Mouse (Mus musculus): Measurements from ENCODE around the gene Col6a6. TPM values are rescaled to one million over a fixed set of nuclear protein-coding genes. Genes with fewer than 3 reads are reported as not detected.

Gene Col6a6
- polyA plus RNA-seq, 1 experiment from 2014 or later = 0.15 TPM

DNA sequence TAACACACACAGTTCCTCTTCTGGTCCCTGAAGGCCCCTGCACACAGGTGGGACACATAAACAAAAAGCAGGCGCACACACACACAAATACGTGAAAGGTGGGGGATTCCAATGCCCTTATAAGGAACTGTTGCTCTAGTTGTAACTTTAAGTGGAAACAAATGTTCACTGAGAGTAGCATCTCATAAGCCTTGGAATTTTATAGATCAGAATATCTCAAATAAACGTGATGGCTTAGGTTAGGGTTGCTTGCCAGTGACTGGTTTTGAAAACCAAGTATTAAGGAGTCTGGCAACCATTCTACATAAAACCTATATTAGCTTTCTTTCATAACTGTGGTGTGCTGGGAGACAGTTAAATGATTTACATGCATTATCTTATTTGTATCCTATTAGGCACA lies 64.3 kb downstream of the Col6a6 start:
- ATAC-seq (replicated peaks) = no peak
- Histone ChIP-seq H3K9ac (no peak overlapping the region), H3K4me2 (no peak overlapping the region), H3K36me3 (replicated peaks) (no peaks in the 10 kb centered on the region), H3K4me3 (no peak overlapping the region), H3K4me1 (no peaks in the 10 kb centered on the region), H3K27me3 (replicated peaks) (no peaks in the 10 kb centered on the region), H3K9me3 (no peaks in the 10 kb centered on the region), H3K27ac (no peak overlapping the region)
- 86% methylated on average over 3 of the region's 3 CpGs for WGBS

DNA sequence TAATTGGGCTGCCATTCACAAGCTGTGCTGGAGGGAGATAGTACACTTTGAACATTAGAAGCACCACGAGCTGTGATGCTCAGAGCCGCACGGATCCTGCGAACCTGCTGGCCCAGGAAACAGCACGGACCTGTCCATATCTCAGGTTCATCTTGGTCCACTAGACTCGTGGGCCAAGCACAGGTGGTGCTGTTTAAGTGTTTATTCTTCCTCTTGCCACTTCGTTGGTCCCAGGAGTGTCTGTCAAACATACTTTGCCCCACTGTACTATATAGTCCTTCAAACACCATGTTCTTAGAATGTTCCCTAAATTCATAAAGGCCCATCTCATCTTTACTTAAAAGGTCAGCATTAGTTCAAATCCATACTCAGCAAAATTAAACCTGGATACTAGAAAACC lies 65.7 kb downstream of the Col6a6 start:
- Histone ChIP-seq H3K4me3 (no peak overlapping the region), H3K36me3 (replicated peaks) (no peaks in the 10 kb centered on the region), H3K27ac (no peak overlapping the region), H3K27me3 (replicated peaks) (no peaks in the 10 kb centered on the region), H3K4me1 (no peaks in the 10 kb centered on the region), H3K9me3 (no peaks in the 10 kb centered on the region), H3K9ac (no peak overlapping the region), H3K4me2 (no peak overlapping the region)
- 88% methylated on average over 7 of the region's 7 CpGs for WGBS
- no peak for ATAC-seq (replicated peaks)

DNA sequence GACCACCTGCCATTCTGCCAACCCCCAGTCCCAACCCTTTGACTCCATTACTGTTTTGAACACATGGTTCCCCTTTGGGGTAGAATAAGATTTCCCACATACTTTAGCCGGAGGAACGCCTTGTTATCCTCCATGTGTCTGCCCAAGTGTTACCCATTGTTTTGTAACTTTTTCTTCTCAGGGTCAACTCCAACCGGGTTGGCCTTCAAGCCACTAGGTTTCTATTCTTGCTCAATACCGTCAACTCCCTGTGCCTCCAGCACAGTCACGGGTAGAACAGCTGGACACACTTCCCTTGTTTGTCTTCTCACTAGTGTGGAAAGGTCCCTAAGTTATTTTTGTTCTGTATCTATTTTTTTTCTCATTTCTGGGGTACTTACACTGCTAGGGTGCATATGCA lies 69.1 kb downstream of the Col6a6 start:
- H3K9ac ChIP-seq = no peak overlapping the region
- no peak overlapping the region for H3K4me2 ChIP-seq
- no peak overlapping the region for H3K27ac ChIP-seq
- H3K9me3 ChIP-seq = no peaks in the 10 kb centered on the region
- H3K4me3 ChIP-seq = no peak overlapping the region
- no peak for ATAC-seq (replicated peaks)
- H3K4me1 ChIP-seq = no peaks in the 10 kb centered on the region
- no peaks in the 10 kb centered on the region for H3K27me3 ChIP-seq (replicated peaks)
- H3K36me3 ChIP-seq (replicated peaks) = no peaks in the 10 kb centered on the region
- 87% methylated on average over 5 of the region's 5 CpGs for WGBS

DNA sequence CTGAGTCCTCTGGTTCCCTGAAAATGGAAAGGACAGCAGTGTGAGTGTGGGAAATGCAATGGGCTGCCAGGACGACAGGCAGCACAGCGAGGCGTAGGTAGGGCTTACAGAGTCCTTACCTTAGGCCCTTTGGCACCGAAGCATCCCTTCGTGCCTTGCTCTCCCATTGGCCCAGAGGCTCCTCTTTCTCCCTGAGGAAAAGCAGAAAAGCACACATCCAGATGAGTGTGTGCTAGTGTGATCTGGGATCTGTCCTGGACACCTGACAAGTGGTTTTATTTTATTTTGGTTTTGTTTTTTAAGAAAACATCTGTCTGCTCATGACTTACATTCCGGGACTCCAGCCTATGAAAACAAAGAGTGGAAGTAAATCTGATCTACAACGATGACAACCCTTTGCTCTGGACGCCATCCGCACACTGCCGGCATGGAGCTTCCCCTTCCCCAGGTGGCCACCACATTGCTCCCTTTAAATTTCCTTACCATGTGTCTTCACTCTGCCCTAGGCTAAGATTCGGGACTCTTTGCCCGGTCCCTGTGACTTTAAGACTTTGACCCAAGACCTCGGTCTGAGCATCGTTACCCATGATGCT lies 69.7 kb downstream of the Col6a6 start:
- 88% methylated on average over 14 of the region's 14 CpGs for WGBS
- no peaks in the 10 kb centered on the region for H3K36me3 ChIP-seq (replicated peaks)
- no peaks in the 10 kb centered on the region for H3K9me3 ChIP-seq
- H3K9ac ChIP-seq = no peak overlapping the region
- no peak overlapping the region for H3K4me3 ChIP-seq
- ATAC-seq (replicated peaks) = no peak
- H3K27me3 ChIP-seq (replicated peaks) = no peaks in the 10 kb centered on the region
- H3K4me2 ChIP-seq = no peak overlapping the region
- H3K4me1 ChIP-seq = no peaks in the 10 kb centered on the region
- H3K27ac ChIP-seq = no peak overlapping the region

DNA sequence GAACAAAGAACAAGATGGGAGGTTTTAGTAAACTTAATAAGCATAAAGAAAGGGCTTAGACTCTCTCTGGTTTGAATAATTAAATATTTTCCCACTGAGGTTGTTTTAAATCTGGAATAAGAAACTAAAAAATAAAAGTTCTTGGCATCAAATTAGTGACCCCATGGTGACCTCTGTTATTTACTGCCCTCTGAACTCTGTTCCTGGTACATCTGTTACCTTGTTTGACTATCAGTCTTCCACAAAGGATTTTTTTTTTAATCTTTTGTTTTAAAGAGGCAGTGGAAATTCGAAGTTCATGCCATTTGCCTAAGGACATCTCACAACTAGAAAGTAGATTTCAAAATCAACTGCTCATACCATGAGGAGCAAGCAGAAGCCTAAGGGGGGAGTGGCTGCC lies 73.7 kb downstream of the Col6a6 start:
- H3K9me3 ChIP-seq = no peaks in the 10 kb centered on the region
- no peak overlapping the region for H3K9ac ChIP-seq
- H3K27me3 ChIP-seq (replicated peaks) = no peaks in the 10 kb centered on the region
- no peak overlapping the region for H3K4me3 ChIP-seq
- WGBS = 72% methylated on average over 1 of the region's 1 CpGs
- ATAC-seq (replicated peaks) = no peak
- H3K27ac ChIP-seq = no peak overlapping the region
- no peaks in the 10 kb centered on the region for H3K36me3 ChIP-seq (replicated peaks)
- no peaks in the 10 kb centered on the region for H3K4me1 ChIP-seq
- no peak overlapping the region for H3K4me2 ChIP-seq

DNA sequence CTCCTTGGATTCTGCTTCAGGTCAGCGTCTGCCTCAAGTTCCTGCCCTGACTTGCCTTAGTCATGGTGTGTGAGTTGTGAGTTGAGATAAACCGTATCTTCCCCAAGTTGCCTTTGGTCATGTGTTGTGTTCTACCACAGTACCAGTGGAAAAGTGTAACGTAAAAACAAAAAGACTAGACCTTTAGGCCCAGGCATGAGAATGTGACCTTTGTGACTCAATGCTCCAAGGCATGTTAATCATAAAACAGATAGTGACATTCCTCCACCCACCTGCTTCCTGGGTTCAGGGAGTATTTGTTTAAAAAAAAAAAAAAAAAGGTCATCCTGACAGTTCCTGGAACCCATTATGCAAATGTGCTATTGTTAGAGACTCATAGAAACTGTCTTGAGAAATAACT lies 82.1 kb downstream of the Col6a6 start:
- ATAC-seq (replicated peaks) = no peak
- Histone ChIP-seq H3K4me3 (no peak overlapping the region), H3K4me2 (no peak overlapping the region), H3K27ac (no peak overlapping the region), H3K36me3 (replicated peaks) (no peaks in the 10 kb centered on the region), H3K4me1 (no peaks in the 10 kb centered on the region), H3K27me3 (replicated peaks) (no peaks in the 10 kb centered on the region), H3K9ac (no peak overlapping the region), H3K9me3 (0 out of 2 replicates have a peak, but pooled peaks cover 2% of the 10 kb centered on the region)
- 87% methylated on average over 3 of the region's 3 CpGs for WGBS

DNA sequence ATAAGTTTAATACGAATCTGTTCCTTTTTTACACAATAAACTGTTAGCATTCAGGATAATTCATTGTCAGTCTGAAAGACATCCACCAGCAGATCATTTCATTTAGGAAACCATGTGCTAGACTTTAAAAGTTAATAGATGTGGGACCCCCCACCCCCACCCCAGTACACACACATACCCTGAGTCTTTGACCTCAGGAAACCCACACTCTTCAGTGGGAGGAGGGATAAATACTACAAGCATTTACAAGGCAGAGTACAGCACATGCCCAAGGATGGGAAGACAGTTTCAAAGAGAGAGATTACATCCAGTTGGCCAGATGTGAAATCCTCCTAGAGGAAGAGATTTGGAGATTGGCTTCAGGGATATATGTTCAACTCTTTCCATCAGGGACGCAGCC lies 87.5 kb downstream of the Col6a6 start:
- H3K4me2 ChIP-seq = no peak overlapping the region
- H3K36me3 ChIP-seq (replicated peaks) = no peaks in the 10 kb centered on the region
- no peaks in the 10 kb centered on the region for H3K9me3 ChIP-seq
- no peak overlapping the region for H3K4me3 ChIP-seq
- H3K27ac ChIP-seq = no peak overlapping the region
- H3K27me3 ChIP-seq (replicated peaks) = no peaks in the 10 kb centered on the region
- H3K9ac ChIP-seq = no peak overlapping the region
- WGBS = 88% methylated on average over 2 of the region's 2 CpGs
- H3K4me1 ChIP-seq = no peaks in the 10 kb centered on the region
- ATAC-seq (replicated peaks) = no peak

DNA sequence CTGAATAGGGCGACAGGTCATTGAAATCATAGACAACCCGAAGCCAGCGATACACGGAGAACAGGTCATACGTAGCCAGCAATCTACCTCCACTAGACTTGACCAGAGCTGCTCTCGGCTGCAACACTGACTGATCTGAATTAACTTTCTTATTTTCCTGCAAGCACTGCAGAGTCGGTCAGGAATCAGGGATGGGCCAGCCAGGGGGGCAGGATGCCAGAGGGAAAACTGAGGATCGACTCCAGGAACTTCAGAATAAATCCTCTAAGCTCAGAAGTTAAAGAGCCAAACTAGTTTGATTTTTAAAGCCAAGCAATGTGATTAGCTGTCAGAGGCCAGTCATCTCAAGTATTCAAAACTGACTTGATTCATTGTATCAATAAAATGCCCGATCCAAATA lies 88.5 kb downstream of the Col6a6 start:
- Histone ChIP-seq H3K27me3 (replicated peaks) (no peaks in the 10 kb centered on the region), H3K27ac (no peak overlapping the region), H3K9me3 (no peaks in the 10 kb centered on the region), H3K36me3 (replicated peaks) (no peaks in the 10 kb centered on the region), H3K4me2 (no peak overlapping the region), H3K9ac (no peak overlapping the region), H3K4me1 (no peaks in the 10 kb centered on the region), H3K4me3 (no peak overlapping the region)
- no peak for ATAC-seq (replicated peaks)
- 90% methylated on average over 9 of the region's 9 CpGs for WGBS

DNA sequence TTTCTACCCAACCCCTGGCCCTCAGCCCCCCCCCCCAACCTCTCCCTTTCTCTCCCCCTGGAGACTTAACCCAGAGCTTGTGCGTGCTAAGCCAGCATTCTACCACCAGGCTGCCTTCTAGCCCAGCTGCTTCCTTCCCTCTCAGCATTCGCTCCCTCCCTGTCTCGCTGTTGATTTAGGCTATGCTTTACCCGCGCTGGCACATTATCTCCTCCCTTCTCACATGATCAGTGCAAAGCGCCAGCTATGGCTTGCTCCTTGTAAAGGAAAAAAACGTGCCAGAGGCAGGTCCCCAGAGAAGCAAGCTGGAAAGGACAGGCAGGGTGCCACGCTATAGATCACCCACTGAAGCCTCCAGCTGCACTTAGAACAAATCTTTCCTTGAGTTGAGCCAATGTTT lies 90.5 kb downstream of the Col6a6 start:
- Histone ChIP-seq H3K27me3 (replicated peaks) (no peaks in the 10 kb centered on the region), H3K9ac (no peak overlapping the region), H3K9me3 (no peaks in the 10 kb centered on the region), H3K4me2 (no peak overlapping the region), H3K36me3 (replicated peaks) (no peaks in the 10 kb centered on the region), H3K4me1 (no peaks in the 10 kb centered on the region), H3K4me3 (no peak overlapping the region), H3K27ac (no peak overlapping the region)
- whole genome bisulfite sequencing = 32% methylated on average over 8 of the region's 8 CpGs
- ATAC-seq (replicated peaks) = no peak

DNA sequence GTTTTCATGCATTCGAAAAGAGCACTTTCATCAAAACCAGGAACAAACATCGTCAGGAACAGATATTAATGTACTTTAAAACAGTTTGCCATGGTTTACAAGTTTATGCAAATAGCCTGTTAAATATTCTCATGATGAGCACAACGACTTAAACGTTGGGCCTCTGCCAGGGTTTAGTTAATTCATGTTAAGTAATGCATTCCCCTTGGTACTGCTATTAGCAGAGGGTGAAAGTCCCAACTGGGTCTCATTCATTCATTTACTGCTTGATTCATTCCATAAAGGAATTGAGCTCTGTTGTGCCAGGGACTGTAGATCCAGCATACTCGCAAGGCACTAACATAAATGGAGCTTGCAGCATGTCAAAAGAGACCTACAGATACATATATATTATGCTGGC lies 92.8 kb downstream of the Col6a6 start:
- no peak overlapping the region for H3K9ac ChIP-seq
- no peaks in the 10 kb centered on the region for H3K27me3 ChIP-seq (replicated peaks)
- H3K9me3 ChIP-seq = no peaks in the 10 kb centered on the region
- H3K4me2 ChIP-seq = no peak overlapping the region
- H3K36me3 ChIP-seq (replicated peaks) = no peaks in the 10 kb centered on the region
- H3K27ac ChIP-seq = no peak overlapping the region
- no peak overlapping the region for H3K4me3 ChIP-seq
- ATAC-seq (replicated peaks) = no peak
- H3K4me1 ChIP-seq = no peaks in the 10 kb centered on the region
- WGBS = 62% methylated on average over 5 of the region's 5 CpGs

DNA sequence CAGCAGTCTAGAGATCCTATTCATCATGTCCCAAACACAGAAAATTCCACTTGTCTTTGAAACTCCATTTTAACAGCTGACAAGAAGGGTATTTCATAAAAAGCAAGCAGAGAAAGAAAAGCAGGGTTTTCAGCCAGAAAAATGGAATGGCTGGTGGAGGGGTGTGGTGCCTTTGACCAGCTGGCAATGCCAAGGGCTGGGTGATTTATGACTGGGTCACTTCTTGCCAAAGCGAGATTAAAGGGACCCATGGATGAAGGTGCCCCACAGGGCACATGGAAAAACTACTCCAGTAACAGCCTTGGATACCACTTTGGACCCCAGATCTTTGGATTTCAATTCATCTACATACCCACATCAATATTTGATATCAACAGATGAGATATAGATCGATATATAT lies 93.3 kb downstream of the Col6a6 start:
- WGBS = 78% methylated on average over 2 of the region's 2 CpGs
- no peak for ATAC-seq (replicated peaks)
- no peak overlapping the region for H3K9ac ChIP-seq
- H3K4me2 ChIP-seq = no peak overlapping the region
- no peaks in the 10 kb centered on the region for H3K9me3 ChIP-seq
- H3K27me3 ChIP-seq (replicated peaks) = no peaks in the 10 kb centered on the region
- H3K4me1 ChIP-seq = no peaks in the 10 kb centered on the region
- H3K4me3 ChIP-seq = no peak overlapping the region
- no peaks in the 10 kb centered on the region for H3K36me3 ChIP-seq (replicated peaks)
- no peak overlapping the region for H3K27ac ChIP-seq

DNA sequence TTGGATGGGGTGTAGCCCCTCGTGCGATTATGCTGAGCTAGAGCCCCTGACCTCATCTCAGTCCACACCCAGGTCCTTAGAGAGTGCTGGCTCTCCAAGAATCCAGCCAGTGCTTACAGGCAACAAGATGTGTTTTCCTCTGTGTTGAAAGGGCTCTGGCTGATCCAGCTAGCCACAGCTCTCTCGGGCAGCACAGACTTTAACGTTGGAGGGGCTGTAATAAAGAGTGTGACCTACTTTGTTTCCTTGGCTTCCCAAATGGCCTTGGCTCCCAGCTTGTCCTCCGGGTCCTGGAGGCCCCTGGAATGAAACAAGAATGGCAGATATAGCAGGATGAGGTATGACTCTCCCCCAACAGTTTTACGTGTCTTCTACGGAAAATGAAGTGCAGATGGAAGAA lies 96.0 kb downstream of the Col6a6 start:
- H3K4me3 ChIP-seq = no peak overlapping the region
- no peak overlapping the region for H3K9ac ChIP-seq
- WGBS = 80% methylated on average over 7 of the region's 7 CpGs
- H3K27me3 ChIP-seq (replicated peaks) = no peaks in the 10 kb centered on the region
- no peak overlapping the region for H3K4me2 ChIP-seq
- ATAC-seq (replicated peaks) = no peak
- no peaks in the 10 kb centered on the region for H3K4me1 ChIP-seq
- H3K9me3 ChIP-seq = no peaks in the 10 kb centered on the region
- no peaks in the 10 kb centered on the region for H3K36me3 ChIP-seq (replicated peaks)
- H3K27ac ChIP-seq = no peak overlapping the region

DNA sequence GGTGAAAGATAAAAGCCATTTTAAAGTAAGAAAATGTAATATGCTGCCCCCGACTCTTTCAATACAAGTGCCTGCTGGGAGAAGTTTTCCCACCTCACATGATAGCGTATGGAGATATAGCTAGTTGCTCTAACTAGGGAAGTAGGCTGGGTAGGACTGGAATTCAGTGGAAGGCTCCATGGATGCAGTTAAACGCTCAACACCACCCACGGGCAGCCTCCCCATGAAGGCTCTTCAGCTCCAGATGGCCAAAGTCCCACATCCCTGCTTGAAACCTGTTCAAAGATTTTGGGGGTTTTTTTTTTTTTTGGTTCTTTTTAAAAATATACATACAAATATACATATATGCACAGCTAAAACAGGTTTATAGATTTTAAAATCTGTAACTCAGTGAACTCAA lies 107.5 kb downstream of the Col6a6 start:
- Histone ChIP-seq H3K9ac (no peak overlapping the region), H3K36me3 (replicated peaks) (no peaks in the 10 kb centered on the region), H3K4me1 (no peaks in the 10 kb centered on the region), H3K9me3 (no peaks in the 10 kb centered on the region), H3K27me3 (replicated peaks) (no peaks in the 10 kb centered on the region), H3K27ac (no peak overlapping the region), H3K4me3 (no peak overlapping the region), H3K4me2 (no peak overlapping the region)
- no peak for ATAC-seq (replicated peaks)
- 84% methylated on average over 4 of the region's 4 CpGs for WGBS

Measured in midbrain, embryonic 15.5 days (tissue).